Mouse (Mus musculus) liver, embryonic 14 days (tissue): Measurements from ENCODE around the gene Vmn1r75. TPM values are rescaled to one million over a fixed set of nuclear protein-coding genes. Genes with fewer than 3 reads are reported as not detected.

ENCODE experiments used
- polyA plus RNA-seq: library from polyadenylated mRNA; depleted of rRNA; stranded (reverse); fragments of >200 nt; gene quantifications from 2 replicates; pipeline ENCODE4 v1.2.3, GENCODE M21; 2012; rRNA removed

Gene Vmn1r75
- polyA plus RNA-seq, result not detected in 2 replicates

DNA sequence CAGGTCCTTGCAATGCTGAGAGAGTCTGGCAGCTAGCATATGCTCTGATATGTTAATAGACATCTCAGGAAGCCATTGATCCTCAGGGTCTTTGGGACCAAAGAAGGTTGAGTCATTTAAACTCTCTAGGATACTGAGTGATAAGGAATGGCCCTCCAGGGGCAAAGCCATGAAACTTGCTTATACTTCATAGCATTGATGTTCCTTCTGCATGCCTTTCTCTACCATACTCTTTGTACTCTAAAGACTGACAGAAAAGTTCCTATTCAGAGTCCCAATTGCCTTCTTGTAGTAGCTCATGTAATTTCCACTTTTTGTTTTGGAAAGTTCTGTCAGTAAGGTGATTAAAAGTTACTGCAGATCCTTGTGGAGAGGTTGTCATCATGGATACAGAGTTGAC is at the start of gene Vmn1r75:
Gene Vmn1r75 (plus strand): TSS at position 301 of the 400 bp plus-strand sequence.

DNA sequence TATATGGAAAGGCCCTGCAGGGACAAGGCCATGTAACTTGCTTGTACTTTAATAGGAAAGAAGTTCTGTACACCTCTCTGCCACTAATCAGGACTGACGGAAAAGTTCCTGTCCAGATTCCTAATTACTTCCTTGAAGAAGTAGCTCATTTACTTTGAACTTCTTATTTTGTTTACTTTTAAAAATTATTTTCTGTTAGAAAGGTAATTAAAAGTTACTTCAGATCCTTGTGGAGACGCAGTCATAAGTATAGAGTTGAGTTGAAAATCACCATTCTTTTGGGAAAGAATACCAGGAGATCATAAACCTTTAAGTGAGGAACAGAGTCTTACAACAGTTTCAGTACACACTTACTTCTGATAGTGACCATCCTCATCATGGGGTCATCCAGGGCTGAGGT is 40.8 kb upstream of the Vmn1r75 start, which contains the start of gene Vmn1r74:
Gene Vmn1r74 (plus strand): TSS at position 301 of the 400 bp plus-strand sequence.

Other genes with a start within 250 kb of the Vmn1r75 start
- gene Vmn1r72, start 194.5 kb upstream of the Vmn1r75 start, polyA plus RNA-seq, result not detected in 2 replicates
- gene Vmn1r73, start 144.4 kb upstream of the Vmn1r75 start, polyA plus RNA-seq, result not detected in 2 replicates
- not detected in 2 replicates for gene Vmn1r74, start 40.6 kb upstream of the Vmn1r75 start, polyA plus RNA-seq
- gene Vmn1r76, start 63.6 kb downstream of the Vmn1r75 start, polyA plus RNA-seq, result not detected in 2 replicates
- not detected in 2 replicates for gene Vmn1r77, start 162.1 kb downstream of the Vmn1r75 start, polyA plus RNA-seq